Mouse (Mus musculus): ENCODE results near the gene Gm3327.
"Not testable (repeated sequence)": the region's sequence is repeated elsewhere in the genome, so short reads cannot be mapped to it uniquely, and the experiment has no call there.

Gene Gm3327

DNA sequence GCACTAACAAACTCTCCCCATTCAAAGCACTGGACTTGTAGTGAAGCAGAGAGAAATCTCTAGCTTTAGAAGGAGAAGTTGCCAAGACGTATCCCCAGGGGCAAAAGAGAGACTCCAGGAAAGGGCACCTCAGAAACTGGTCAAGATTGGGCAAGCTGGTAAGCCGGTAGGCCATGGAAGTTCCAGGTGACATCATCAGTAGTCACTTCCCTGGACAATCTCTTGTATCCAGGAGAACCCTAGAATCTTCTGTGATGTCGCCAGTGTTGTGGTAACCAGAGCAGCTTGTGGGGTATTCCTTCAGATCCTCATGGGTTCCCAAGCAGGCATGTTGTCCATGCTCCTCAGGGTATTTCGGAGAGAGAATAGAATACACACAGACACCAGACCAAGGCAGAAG lies at the start of gene Gm3327:
Gene Gm3327, plus strand, starts transcription at position 301 of the 400 bp plus-strand sequence.
- DNase-seq (ENCODE audit: low spot score), result not testable (repeated sequence)

DNA sequence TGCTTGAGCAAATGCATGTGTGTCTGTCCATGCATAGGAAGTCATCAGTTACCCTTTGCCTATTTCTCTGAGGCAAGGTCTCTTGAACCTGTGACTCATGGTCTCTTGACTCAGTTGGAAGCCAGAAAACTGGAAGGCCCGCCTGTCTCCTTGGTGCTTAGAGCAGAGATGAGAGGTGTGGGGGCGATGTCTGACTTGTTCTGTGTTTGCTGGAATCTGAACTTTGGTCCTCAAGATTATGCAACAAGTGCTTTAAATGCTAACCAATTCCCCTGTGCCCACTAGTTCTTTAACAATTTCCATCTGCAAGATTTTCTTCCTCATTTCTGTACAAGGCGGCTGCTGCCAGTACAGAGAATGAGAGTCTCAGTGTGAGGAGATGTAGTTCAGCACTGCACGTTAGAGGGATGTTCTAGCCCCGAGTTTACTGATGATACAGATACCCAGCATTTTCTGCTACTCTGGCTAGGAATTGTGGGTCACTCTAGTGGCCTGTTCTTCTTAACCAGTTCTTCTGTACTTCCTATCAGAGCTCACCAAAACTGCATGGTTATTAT lies 45.8 kb upstream of the Gm3327 start:
- not testable (repeated sequence) for DNase-seq (ENCODE audit: low spot score)

DNA sequence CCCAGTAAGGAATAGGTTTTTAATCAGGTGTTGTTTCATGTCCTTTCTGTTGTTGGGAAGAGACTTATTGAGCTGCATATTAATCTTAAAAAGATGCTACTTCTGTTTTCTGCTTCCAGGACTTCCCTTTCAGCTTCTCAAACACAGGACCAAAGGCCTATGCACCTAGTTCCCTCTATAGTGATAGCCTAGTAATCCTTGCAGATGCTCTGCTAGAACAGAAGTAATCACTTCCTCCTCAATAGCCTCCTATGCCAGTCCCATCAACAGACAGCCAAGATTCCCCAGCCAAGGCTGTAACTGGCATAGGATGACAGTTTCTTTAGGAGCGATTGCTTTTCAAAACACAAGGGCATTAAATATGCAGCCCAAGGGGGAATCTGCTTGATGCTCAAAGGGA lies 37.1 kb upstream of the Gm3327 start:
- DNase-seq (ENCODE audit: low spot score), result not testable (repeated sequence)

DNA sequence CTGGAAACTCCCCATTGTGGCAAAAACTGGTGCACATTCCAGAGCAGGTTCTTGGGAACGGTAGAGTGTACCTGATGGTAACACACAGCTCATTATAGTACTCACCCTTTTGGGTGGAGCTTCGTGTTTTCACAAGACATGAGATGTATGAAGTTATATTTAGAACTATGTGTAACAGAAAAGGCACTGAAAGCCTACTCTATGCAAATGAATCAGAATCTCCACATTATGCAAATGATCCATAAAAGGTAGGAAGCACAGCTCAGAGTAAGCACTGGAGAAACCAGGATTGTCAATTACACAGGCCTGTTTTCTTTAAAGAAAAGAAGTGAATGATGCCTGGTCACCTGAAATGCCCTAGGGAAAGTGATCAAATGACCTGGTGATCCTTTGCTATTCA lies 36.1 kb upstream of the Gm3327 start:
- not testable (repeated sequence) for DNase-seq (ENCODE audit: low spot score)

DNA sequence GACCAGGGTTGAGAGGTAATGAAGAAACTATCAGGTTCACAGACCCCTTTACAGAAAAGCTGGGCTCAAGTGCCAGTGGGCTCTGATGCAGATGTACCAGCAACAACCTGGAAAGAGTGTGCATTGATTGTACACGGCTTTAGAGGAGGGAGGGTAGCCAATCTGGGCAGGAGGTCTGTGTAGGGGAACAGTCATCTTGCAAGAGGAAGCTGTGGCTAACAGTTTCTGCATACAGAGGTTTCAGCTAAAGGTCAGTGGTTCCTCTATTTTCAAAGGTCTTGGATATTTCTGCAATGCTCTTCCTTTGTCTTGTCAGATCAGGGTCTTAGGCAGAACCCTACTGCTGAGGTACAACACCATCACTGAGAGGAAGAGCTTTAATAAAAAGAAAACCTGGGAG lies 32.1 kb upstream of the Gm3327 start:
- not testable (repeated sequence) for DNase-seq (ENCODE audit: low spot score)

DNA sequence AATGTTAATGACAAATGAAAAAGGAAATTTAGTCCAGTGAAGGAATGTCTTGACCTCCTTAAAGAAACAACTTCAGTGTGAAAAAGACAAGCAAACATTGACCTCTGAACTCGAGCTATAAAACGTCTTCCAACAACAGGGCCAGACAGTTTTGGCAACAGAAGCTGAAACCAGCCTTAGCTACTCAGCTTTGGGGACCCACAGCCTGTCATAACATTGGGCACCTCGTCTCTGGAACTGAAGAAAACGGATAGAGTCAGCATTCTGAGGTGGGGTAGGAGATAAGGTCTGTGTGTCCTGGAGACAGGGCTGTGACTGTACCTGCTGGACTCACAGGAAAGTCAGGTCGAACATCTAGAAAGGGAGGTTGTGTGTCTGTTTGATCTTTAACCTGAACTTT lies 29.2 kb upstream of the Gm3327 start:
- not testable (repeated sequence) for DNase-seq (ENCODE audit: low spot score)

DNA sequence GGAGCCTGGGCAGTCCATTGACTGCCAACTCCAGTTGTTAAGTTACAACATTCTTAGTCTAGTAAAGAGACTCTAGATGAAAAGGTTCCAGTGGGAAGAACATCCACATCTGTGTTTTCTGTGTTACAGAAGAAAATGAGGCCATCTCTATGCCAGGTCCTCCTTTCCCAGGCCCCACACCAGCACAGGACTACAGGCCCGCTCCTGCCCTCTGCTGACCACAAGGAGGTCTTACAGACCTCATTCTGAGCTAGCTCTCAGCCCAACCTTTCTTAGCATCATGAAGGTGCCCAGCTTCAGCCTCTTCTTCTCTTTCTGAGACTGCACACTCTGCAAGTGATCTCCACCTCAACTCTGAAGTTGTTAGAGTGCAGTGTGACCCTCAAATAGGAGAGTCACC lies 23.6 kb upstream of the Gm3327 start:
- DNase-seq (ENCODE audit: low spot score), result not testable (repeated sequence)

DNA sequence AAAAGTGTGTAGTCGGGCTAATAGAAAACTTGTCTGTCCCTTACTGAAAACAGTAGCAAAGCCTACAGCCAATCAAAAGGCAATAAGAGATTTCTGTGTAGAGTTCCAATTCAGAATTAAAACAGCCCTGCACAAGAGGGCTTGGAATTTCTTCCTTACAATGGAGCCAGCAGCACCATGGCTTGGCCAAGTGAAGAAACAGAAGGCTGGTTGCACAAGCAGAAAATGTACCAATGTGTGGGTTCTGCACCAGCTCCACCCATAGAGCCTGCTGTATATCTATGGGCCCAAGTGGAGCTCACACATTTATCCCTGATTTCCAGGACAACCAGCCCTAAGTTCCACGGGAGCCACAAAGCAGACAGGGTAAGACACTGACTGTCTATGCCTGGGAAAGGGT lies 21.3 kb upstream of the Gm3327 start, which contains the start of gene Ear2:
Gene Ear2, plus strand, starts transcription at position 301 of the 400 bp plus-strand sequence.
- DNase-seq (ENCODE audit: low spot score), result not testable (repeated sequence)

DNA sequence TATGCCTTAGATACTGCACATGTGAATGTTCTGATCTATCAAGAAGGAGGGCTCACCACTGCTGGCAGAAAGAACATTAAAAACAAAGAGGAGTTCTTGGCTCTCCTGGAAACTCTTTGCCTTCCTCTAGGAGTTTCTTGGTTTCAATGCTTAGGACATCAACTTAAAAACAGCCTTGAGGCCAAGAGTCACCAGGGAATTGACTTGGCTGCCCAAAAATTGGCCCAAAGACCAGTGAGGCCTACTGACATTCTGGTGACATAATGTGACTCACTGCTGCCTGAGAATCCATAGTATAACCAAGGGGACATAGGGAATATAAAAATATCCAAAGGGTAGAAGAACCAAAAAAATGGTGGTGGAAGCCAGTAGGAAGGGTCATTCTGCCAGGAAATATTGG lies 12.7 kb upstream of the Gm3327 start:
- DNase-seq (ENCODE audit: low spot score), result no peak

Data from c-Kit-positive CD71-positive TER-119-positive erythroid progenitor cells, embryonic 14.5 days (primary cell).